Mouse (Mus musculus) heart, embryonic 15.5 days (tissue): ENCODE data around the gene Rrp7a. TPM values are rescaled to one million over a fixed set of nuclear protein-coding genes. Genes with fewer than 3 reads are reported as not detected.

Experiments used
- ATAC-seq: fragments of 200-750 bp; cut with Nextera tagmentation; replicated peaks from 2 replicates; pipeline ENCODE4 v1.8.0; 2017; ENCODE audit warnings: low read depth, moderate TSS enrichment; ENCODE audit not compliant: insufficient number of reproducible peaks, insufficient read depth, low FRiP score
- H3K27ac ChIP-seq: fragments of 300-500 bp; sonication (generic); 2 replicates; pipeline ENCODE4 v1.5.1; 2015; ENCODE audit warnings: mild to moderate bottlenecking, inconsistent platforms
- H3K27me3 ChIP-seq: fragments of 300-500 bp; sonication (generic); 2 replicates; pipeline ENCODE4 v1.6.1; 2015; ENCODE audit warnings: inconsistent platforms
- H3K36me3 ChIP-seq: fragments of 300-500 bp; sonication (generic); 2 replicates; pipeline ENCODE4 v1.6.1; 2015; ENCODE audit warnings: mild to moderate bottlenecking, inconsistent platforms
- H3K4me1 ChIP-seq: fragments of 300-500 bp; sonication (generic); replicated peaks from 2 replicates; pipeline ENCODE4 v1.6.1; 2015; ENCODE audit warnings: inconsistent platforms
- H3K4me2 ChIP-seq: fragments of 300-500 bp; sonication (generic); 2 replicates; pipeline ENCODE4 v1.6.1; 2015; ENCODE audit warnings: inconsistent platforms, mild to moderate bottlenecking, moderate library complexity
- H3K4me3 ChIP-seq: fragments of 300-500 bp; sonication (generic); 2 replicates; pipeline ENCODE4 v1.5.1; 2015; ENCODE audit warnings: mild to moderate bottlenecking, inconsistent platforms
- H3K9ac ChIP-seq: fragments of 300-500 bp; sonication (generic); 2 replicates; pipeline ENCODE4 v1.6.1; 2015; ENCODE audit warnings: mild to moderate bottlenecking, inconsistent platforms
- H3K9me3 ChIP-seq: fragments of 300-500 bp; sonication (generic); replicated peaks from 2 replicates; pipeline ENCODE4 v1.6.1; 2016; ENCODE audit warnings: inconsistent platforms
- WGBS: fragments of 180-500 bp; shearing (Covaris S2); methylation state at CpG from one replicate; pipeline ENCODE4 v1.1.7; 2015; ENCODE audit warnings: mixed read lengths; 5-methylcytosine and 5-hydroxymethylcytosine counted together
- polyA plus RNA-seq: library from polyadenylated mRNA; unstranded; fragments of >200 nt; fragmentation: Nextera tagmentation; extraction: Ambion mirVana; gene quantifications from 2 replicates; pipeline ENCODE4 v1.2.1, GENCODE M21; 2015

The Rrp7a gene
- polyA plus RNA-seq, 1 experiment from 2014 or later, result 35.0 TPM

- WGBS, result 74% methylated on average over 6 of the region's 6 CpGs
- H3K4me2 ChIP-seq, result no peak overlapping the region
- ATAC-seq, result no peak
- H3K27me3 ChIP-seq, result no peaks in the 10 kb centered on the region
- no peak overlapping the region for H3K9ac ChIP-seq
- no peaks in the 10 kb centered on the region for H3K9me3 ChIP-seq
- H3K36me3 ChIP-seq, result peaks cover 32% of the 10 kb centered on the region
- 0 out of 2 replicates have a peak, but pooled peaks cover 2% of the 10 kb centered on the region for H3K4me1 ChIP-seq
- no peak overlapping the region for H3K4me3 ChIP-seq
- no peak overlapping the region for H3K27ac ChIP-seq
These were observed 33.2 kb upstream of the Rrp7a start for GRCm38 (mm10) chr15:83155672-83156419.

- Histone ChIP-seq H3K9me3 (no peaks in the 10 kb centered on the region), H3K4me1 (0 out of 2 replicates have a peak, but pooled peaks cover 7% of the 10 kb centered on the region), H3K27me3 (no peaks in the 10 kb centered on the region), H3K4me2 (no peak overlapping the region), H3K36me3 (peaks cover 23% of the 10 kb centered on the region), H3K9ac (no peak overlapping the region), H3K27ac (no peak overlapping the region), H3K4me3 (no peak overlapping the region)
- WGBS, result 94% methylated on average over 7 of the region's 7 CpGs
- no peak for ATAC-seq
These were observed 31.7 kb upstream of the Rrp7a start for GRCm38 (mm10) chr15:83154309-83154708.

- Histone ChIP-seq H3K36me3 (peaks cover 18% of the 10 kb centered on the region), H3K4me2 (no peak overlapping the region), H3K27me3 (no peaks in the 10 kb centered on the region), H3K27ac (0 out of 2 replicates have a peak overlapping the region, but pooled peaks have one; percentile 15), H3K4me1 (peaks cover 14% of the 10 kb centered on the region), H3K9me3 (no peaks in the 10 kb centered on the region), H3K4me3 (no peak overlapping the region), H3K9ac (no peak overlapping the region)
- 82% methylated on average over 4 of the region's 4 CpGs for WGBS
- ATAC-seq, result no peak
These were observed 28.1 kb upstream of the Rrp7a start for GRCm38 (mm10) chr15:83150694-83151093.

GRCm38 (mm10) chr15:83150073-83150442 is 27.5 kb upstream of the Rrp7a start:
- H3K9ac ChIP-seq, result peak overlapping the region; percentile 88
- 26% methylated on average over 3 of the region's 3 CpGs for WGBS

GRCm38 (mm10) chr15:83149196-83150072 is 26.8 kb upstream of the Rrp7a start, which contains the start of gene Poldip3:
Gene Poldip3 (minus strand): TSS chr15:83149384.
- H3K4me1 ChIP-seq, result peaks cover 17% of the 10 kb centered on the region
- H3K4me2 ChIP-seq, result peak within 1 kb of the TSS; percentile 75
- under 1% methylated on average over 56 of the region's 56 CpGs for WGBS
- H3K27ac ChIP-seq, result peak within 1 kb of the TSS; percentile 98
- peak; percentile 93 for ATAC-seq
- H3K36me3 ChIP-seq, result peaks cover 22% of the 10 kb centered on the region
- peak within 1 kb of the TSS; percentile 83 for H3K4me3 ChIP-seq
- peak within 1 kb of the TSS; percentile 88 for H3K9ac ChIP-seq
- H3K27me3 ChIP-seq, result no peaks in the 10 kb centered on the region
- no peaks in the 10 kb centered on the region for H3K9me3 ChIP-seq

More at GRCm38 (mm10) chr15:83150073-83150442, 27.5 kb upstream of the Rrp7a start:
- Histone ChIP-seq H3K4me2 (peak overlapping the region; percentile 53), H3K4me1 (peaks cover 14% of the 10 kb centered on the region), H3K27ac (peak overlapping the region; percentile 98), H3K36me3 (peaks cover 22% of the 10 kb centered on the region), H3K4me3 (peak overlapping the region; percentile 83), H3K9me3 (no peaks in the 10 kb centered on the region), H3K27me3 (no peaks in the 10 kb centered on the region)
- ATAC-seq, result no peak

- Histone ChIP-seq H3K9me3 (no peaks in the 10 kb centered on the region), H3K27ac (peak overlapping the region; percentile 98), H3K36me3 (peaks cover 18% of the 10 kb centered on the region), H3K27me3 (no peaks in the 10 kb centered on the region), H3K9ac (peak overlapping the region; percentile 88), H3K4me3 (peak overlapping the region; percentile 83), H3K4me2 (peak overlapping the region; percentile 75), H3K4me1 (peaks cover 21% of the 10 kb centered on the region)
- ATAC-seq, result peak; percentile 87
- 0% methylated on average over 24 of the region's 41 CpGs for WGBS
These were observed 26.2 kb upstream of the Rrp7a start for GRCm38 (mm10) chr15:83148801-83149195.

- no peak for ATAC-seq
- Histone ChIP-seq H3K4me1 (peaks cover 21% of the 10 kb centered on the region), H3K4me2 (peak overlapping the region; percentile 75), H3K9ac (peak overlapping the region; percentile 88), H3K27ac (peak overlapping the region; percentile 98), H3K4me3 (peak overlapping the region; percentile 83), H3K9me3 (no peaks in the 10 kb centered on the region), H3K27me3 (no peaks in the 10 kb centered on the region), H3K36me3 (peaks cover 18% of the 10 kb centered on the region)
- WGBS, result 3% methylated on average over 21 of the region's 21 CpGs
These were observed 25.8 kb upstream of the Rrp7a start for GRCm38 (mm10) chr15:83148395-83148794.

GRCm38 (mm10) chr15:83145541-83145940 is 22.9 kb upstream of the Rrp7a start:
- no peak overlapping the region for H3K4me3 ChIP-seq
- H3K4me1 ChIP-seq, result peaks cover 32% of the 10 kb centered on the region
- no peak overlapping the region for H3K4me2 ChIP-seq
- no peak overlapping the region for H3K9ac ChIP-seq
- H3K27me3 ChIP-seq, result no peaks in the 10 kb centered on the region
- H3K27ac ChIP-seq, result no peak overlapping the region
- WGBS, result 92% methylated on average over 6 of the region's 6 CpGs
- no peaks in the 10 kb centered on the region for H3K9me3 ChIP-seq
- no peak for ATAC-seq
- H3K36me3 ChIP-seq, result peaks cover 18% of the 10 kb centered on the region

GRCm38 (mm10) chr15:83142861-83143260 is 20.3 kb upstream of the Rrp7a start:
- Histone ChIP-seq H3K9ac (no peak overlapping the region), H3K27ac (peak overlapping the region; percentile 7; the same call in 1 of the 2 replicates)
- 47% methylated on average over 5 of the region's 5 CpGs for WGBS

GRCm38 (mm10) chr15:83135654-83136053 is 13.1 kb upstream of the Rrp7a start:
- ATAC-seq, result no peak
- Histone ChIP-seq H3K9ac (no peak overlapping the region), H3K27me3 (no peaks in the 10 kb centered on the region), H3K36me3 (peaks cover 76% of the 10 kb centered on the region), H3K9me3 (no peaks in the 10 kb centered on the region), H3K4me2 (no peak overlapping the region), H3K4me1 (peaks cover 4% of the 10 kb centered on the region; the same call in 1 of the 2 replicates), H3K27ac (no peak overlapping the region), H3K4me3 (no peak overlapping the region)
- 63% methylated on average over 2 of the region's 2 CpGs for WGBS

More at GRCm38 (mm10) chr15:83142861-83143260, 20.3 kb upstream of the Rrp7a start:
- H3K4me1 ChIP-seq, result peaks cover 24% of the 10 kb centered on the region
- no peaks in the 10 kb centered on the region for H3K9me3 ChIP-seq
- no peak overlapping the region for H3K4me2 ChIP-seq
- no peaks in the 10 kb centered on the region for H3K27me3 ChIP-seq
- no peak for ATAC-seq
- H3K36me3 ChIP-seq, result peaks cover 24% of the 10 kb centered on the region
- no peak overlapping the region for H3K4me3 ChIP-seq

GRCm38 (mm10) chr15:83134671-83135070 is 12.1 kb upstream of the Rrp7a start:
- H3K4me2 ChIP-seq, result no peak overlapping the region
- 83% methylated on average over 6 of the region's 6 CpGs for WGBS
- peaks cover 85% of the 10 kb centered on the region for H3K36me3 ChIP-seq
- H3K9ac ChIP-seq, result no peak overlapping the region
- H3K4me1 ChIP-seq, result no peaks in the 10 kb centered on the region
- no peak for ATAC-seq
- H3K9me3 ChIP-seq, result no peaks in the 10 kb centered on the region
- H3K27me3 ChIP-seq, result no peaks in the 10 kb centered on the region
- no peak overlapping the region for H3K27ac ChIP-seq
- H3K4me3 ChIP-seq, result no peak overlapping the region
